Mouse (Mus musculus) hindbrain, postnatal 0 days (tissue): Measurements from ENCODE around the gene Ywhab. TPM values are rescaled to one million over a fixed set of nuclear protein-coding genes. Genes with fewer than 3 reads are reported as not detected.

ENCODE experiments used
- ATAC-seq: fragments of 200-750 bp; cut with Nextera tagmentation; 2 replicates; pipeline ENCODE4 v1.8.0; 2017; ENCODE audit warnings: mild to moderate bottlenecking, moderate TSS enrichment, moderate library complexity
- DNase-seq: peaks from one replicate; pipeline ENCODE4 v3.0.0-alpha.2; 2015; ENCODE audit warnings: low spot score
- H3K27ac ChIP-seq: fragments of 300-500 bp; sonication (generic); 2 replicates; pipeline ENCODE4 v1.5.1; 2014; ENCODE audit warnings: mild to moderate bottlenecking
- H3K27me3 ChIP-seq: fragments of 300-500 bp; sonication (generic); 2 replicates; pipeline ENCODE4 v1.6.1; 2014; ENCODE audit warnings: low read length, mixed read lengths; ENCODE audit not compliant: insufficient read depth
- H3K36me3 ChIP-seq: fragments of 300-500 bp; sonication (generic); 2 replicates; pipeline ENCODE4 v1.6.1; 2014; ENCODE audit warnings: low read length, mixed read lengths; ENCODE audit not compliant: insufficient read depth
- H3K4me1 ChIP-seq: fragments of 300-500 bp; sonication (generic); 2 replicates; pipeline ENCODE4 v1.6.1; 2014; ENCODE audit warnings: antibody characterized with exemption, low read length, mixed read lengths; ENCODE audit not compliant: insufficient read depth
- H3K4me2 ChIP-seq: fragments of 300-500 bp; sonication (generic); 2 replicates; pipeline ENCODE4 v1.6.1; 2014; ENCODE audit warnings: low read depth, mild to moderate bottlenecking, low read length, moderate library complexity, mixed read lengths
- H3K4me3 ChIP-seq: fragments of 300-500 bp; sonication (generic); 2 replicates; pipeline ENCODE4 v1.5.1; 2014; ENCODE audit warnings: low read length
- H3K9ac ChIP-seq: fragments of 300-500 bp; sonication (generic); replicated peaks from 2 replicates; pipeline ENCODE4 v1.6.1; 2014; ENCODE audit warnings: mild to moderate bottlenecking, low read length, moderate library complexity, mixed read lengths
- H3K9me3 ChIP-seq: fragments of 300-500 bp; sonication (generic); 2 replicates; pipeline ENCODE4 v1.6.1; 2016; ENCODE audit warnings: low read length, mixed read lengths
- CTCF ChIP-seq: IDR thresholded peaks from 2 replicates; pipeline ENCODE4 v1.5.1; 2016; ENCODE audit warnings: antibody characterized with exemption, control low read depth, low read depth
- WGBS: fragments of 180-500 bp; shearing (Covaris S2); extraction: QIAGEN DNeasy Blood & Tissue Kit; methylation state at CpG from one replicate; pipeline ENCODE4 v1.1.7; 2014; 5-methylcytosine and 5-hydroxymethylcytosine counted together
- polyA plus RNA-seq: library from polyadenylated mRNA; unstranded; fragments of >200 nt; fragmentation: Nextera tagmentation; extraction: Ambion mirVana; gene quantifications from 2 replicates; pipeline ENCODE4 v1.2.1, GENCODE M21; 2015
- total RNA-seq: library from RNA; depleted of rRNA; stranded (reverse); fragments of >200 nt; gene quantifications from 2 replicates; pipeline ENCODE4 v1.2.3, GENCODE M21; 2014

The Ywhab gene
- total and polyA plus RNA-seq, 2 experiments from 2014 or later = 131 to 583 TPM

DNA sequence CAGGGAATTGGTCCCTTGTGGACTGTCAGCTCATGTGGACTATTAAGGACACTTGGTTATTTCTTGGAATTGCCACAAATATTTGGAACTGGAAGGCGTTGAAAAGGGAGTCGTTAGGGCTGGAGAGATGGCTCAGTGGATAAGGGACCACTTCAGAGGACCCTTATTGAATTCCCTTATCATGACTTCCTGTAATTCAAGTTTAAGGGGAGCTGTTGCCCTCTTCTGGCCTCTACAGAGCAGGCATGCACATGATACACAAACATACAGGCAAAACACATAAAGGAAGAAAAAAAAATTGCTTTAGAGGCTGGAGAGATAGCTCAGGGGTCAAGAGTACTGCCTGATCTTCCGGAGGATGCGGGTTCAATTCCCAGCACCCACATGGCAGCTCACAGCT is 25.2 kb downstream of the Ywhab start:
- Histone ChIP-seq H3K27me3 (no peaks in the 10 kb centered on the region), H3K9ac (no peak overlapping the region), H3K27ac (no peak overlapping the region), H3K4me3 (no peak overlapping the region), H3K4me1 (no peaks in the 10 kb centered on the region), H3K9me3 (no peaks in the 10 kb centered on the region), H3K36me3 (peaks cover 47% of the 10 kb centered on the region), H3K4me2 (no peak overlapping the region)
- ATAC-seq (no peak), DNase-seq (no peak)
- TF ChIP-seq CTCF = peak; percentile 28; the same call in 1 of the 2 replicates
- 93% methylated on average over 4 of the region's 4 CpGs for WGBS

- Histone ChIP-seq H3K27me3 (no peaks in the 10 kb centered on the region), H3K9me3 (no peaks in the 10 kb centered on the region), H3K9ac (no peak overlapping the region), H3K4me2 (no peak overlapping the region), H3K36me3 (peaks cover 26% of the 10 kb centered on the region), H3K4me1 (no peaks in the 10 kb centered on the region), H3K27ac (no peak overlapping the region), H3K4me3 (no peak overlapping the region)
- ATAC-seq = no peak
- 55% methylated on average over 2 of the region's 2 CpGs for WGBS
- no peak for TF ChIP-seq CTCF
- no peak for DNase-seq
These were observed 27.3 kb downstream of the Ywhab start for GRCm38 (mm10) chr2:164022104-164022503.

DNA sequence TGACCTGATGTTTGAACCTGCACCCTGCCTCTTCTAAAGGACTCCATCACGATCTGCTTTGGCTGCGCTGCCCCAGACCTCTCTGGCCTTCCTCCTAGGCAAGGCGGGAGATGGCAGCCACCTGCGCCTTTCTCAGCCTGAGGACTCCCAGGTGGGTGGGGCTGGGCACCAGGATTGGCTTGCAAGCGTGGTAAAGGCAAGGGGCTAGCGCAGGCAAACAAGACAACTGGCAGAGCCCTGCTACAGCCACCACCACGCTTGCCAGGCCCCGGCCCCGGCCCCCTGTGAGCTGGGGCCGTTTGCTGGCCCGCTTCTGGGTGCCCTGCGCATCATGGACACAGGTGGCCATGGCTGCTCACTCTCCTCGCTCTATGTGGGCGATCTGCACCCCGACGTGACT is 30.4 kb downstream of the Ywhab start, which contains the start of gene Pabpc1l:
Gene Pabpc1l, plus strand, starts transcription at position 301 of the 400 bp plus-strand sequence.
- no peaks in the 10 kb centered on the region for H3K4me1 ChIP-seq
- no peak within 1 kb of the TSS for H3K27ac ChIP-seq
- WGBS = 88% methylated on average over 16 of the region's 16 CpGs
- H3K36me3 ChIP-seq = no peaks in the 10 kb centered on the region
- no peak for ATAC-seq
- TF ChIP-seq CTCF = no peak
- DNase-seq = no peak
- no peaks in the 10 kb centered on the region for H3K9me3 ChIP-seq
- H3K4me3 ChIP-seq = no peak within 1 kb of the TSS
- H3K27me3 ChIP-seq = no peaks in the 10 kb centered on the region
- no peak within 1 kb of the TSS for H3K9ac ChIP-seq
- H3K4me2 ChIP-seq = no peak within 1 kb of the TSS

DNA sequence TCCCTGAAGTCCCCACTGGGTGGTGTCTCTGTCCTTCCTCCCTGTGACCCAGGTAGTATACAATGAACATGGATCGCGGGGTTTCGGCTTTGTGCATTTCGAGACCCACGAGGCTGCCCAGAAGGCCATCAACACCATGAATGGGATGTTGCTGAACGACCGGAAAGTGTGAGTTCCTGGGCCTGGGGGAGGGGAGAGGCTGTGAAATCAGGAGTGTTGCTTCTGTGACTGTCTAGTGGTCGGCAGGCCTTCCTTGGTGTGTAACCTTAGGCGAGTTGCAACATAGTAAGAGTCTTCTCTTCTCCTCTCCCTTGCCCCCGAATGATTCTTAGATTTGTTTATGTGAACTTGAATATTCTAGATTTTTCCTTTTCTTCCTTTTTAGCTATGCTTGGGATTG is 36.4 kb downstream of the Ywhab start:
- no peak overlapping the region for H3K9ac ChIP-seq
- no peak overlapping the region for H3K4me2 ChIP-seq
- H3K27ac ChIP-seq = no peak overlapping the region
- 75% methylated on average over 10 of the region's 10 CpGs for WGBS
- H3K4me3 ChIP-seq = no peak overlapping the region
- no peaks in the 10 kb centered on the region for H3K27me3 ChIP-seq
- no peaks in the 10 kb centered on the region for H3K36me3 ChIP-seq
- no peaks in the 10 kb centered on the region for H3K4me1 ChIP-seq
- DNase-seq = no peak
- H3K9me3 ChIP-seq = no peaks in the 10 kb centered on the region
- no peak for TF ChIP-seq CTCF
- no peak for ATAC-seq

GRCm38 (mm10) chr2:164032973-164033372 is 38.2 kb downstream of the Ywhab start:
- TF ChIP-seq CTCF = no peak
- H3K4me3 ChIP-seq = no peak overlapping the region
- 95% methylated on average over 3 of the region's 3 CpGs for WGBS

DNA sequence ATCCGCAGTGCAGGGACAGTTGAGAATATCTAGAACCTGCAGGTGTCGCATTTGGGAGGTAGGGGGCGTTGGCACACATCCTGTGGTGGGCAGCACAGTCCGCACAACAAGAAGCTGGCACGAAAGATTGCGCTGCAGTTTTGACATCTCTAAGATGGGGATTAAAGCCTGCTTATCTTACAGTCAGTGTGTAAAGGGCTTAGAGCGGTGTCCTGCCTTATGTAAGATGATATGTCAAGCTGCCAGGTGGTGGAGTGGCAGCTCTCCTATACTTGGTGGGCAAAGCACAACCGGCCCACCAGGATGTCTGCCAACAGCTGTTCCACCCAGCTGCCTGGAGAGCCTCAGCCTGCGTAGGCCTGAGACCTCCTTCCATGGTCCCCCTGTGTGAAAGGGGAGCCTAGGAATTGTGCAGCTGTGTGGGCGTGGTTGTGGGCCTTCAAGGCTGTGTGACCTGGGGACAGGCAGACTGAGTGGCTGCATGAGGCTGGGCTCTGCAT is 41.8 kb downstream of the Ywhab start:
- no peak overlapping the region for H3K4me3 ChIP-seq
- H3K4me2 ChIP-seq = no peak overlapping the region
- no peak overlapping the region for H3K9ac ChIP-seq
- 36% methylated on average over 10 of the region's 10 CpGs for WGBS
- DNase-seq (peak; percentile 36), ATAC-seq (peak; percentile 63; the same call in 1 of the 2 replicates)
- no peaks in the 10 kb centered on the region for H3K27me3 ChIP-seq
- no peak overlapping the region for H3K27ac ChIP-seq
- no peaks in the 10 kb centered on the region for H3K36me3 ChIP-seq
- TF ChIP-seq CTCF = peak; percentile 53
- H3K4me1 ChIP-seq = no peaks in the 10 kb centered on the region
- H3K9me3 ChIP-seq = no peaks in the 10 kb centered on the region

More at GRCm38 (mm10) chr2:164032973-164033372, 38.2 kb downstream of the Ywhab start:
- ATAC-seq (no peak), DNase-seq (no peak)
- Histone ChIP-seq H3K9me3 (no peaks in the 10 kb centered on the region), H3K27me3 (no peaks in the 10 kb centered on the region), H3K4me1 (no peaks in the 10 kb centered on the region), H3K9ac (no peak overlapping the region), H3K4me2 (no peak overlapping the region), H3K36me3 (no peaks in the 10 kb centered on the region), H3K27ac (no peak overlapping the region)

GRCm38 (mm10) chr2:164038407-164039028 is 43.8 kb downstream of the Ywhab start:
- no peak overlapping the region for H3K9ac ChIP-seq
- no peaks in the 10 kb centered on the region for H3K36me3 ChIP-seq
- H3K4me2 ChIP-seq = no peak overlapping the region
- H3K4me1 ChIP-seq = no peaks in the 10 kb centered on the region
- H3K4me3 ChIP-seq = no peak overlapping the region
- WGBS = 100% methylated on average over 1 of the region's 1 CpGs
- no peak for TF ChIP-seq CTCF
- ATAC-seq (peak; percentile 45; the same call in 1 of the 2 replicates), DNase-seq (no peak)
- no peaks in the 10 kb centered on the region for H3K9me3 ChIP-seq
- H3K27ac ChIP-seq = no peak overlapping the region
- H3K27me3 ChIP-seq = no peaks in the 10 kb centered on the region
